Mouse (Mus musculus) forebrain, embryonic 13.5 days (tissue): ENCODE results near the gene Chek2. TPM values are rescaled to one million over a fixed set of nuclear protein-coding genes. Genes with fewer than 3 reads are reported as not detected.
"Not testable (repeated sequence)": the region's sequence is repeated elsewhere in the genome, so short reads cannot be mapped to it uniquely, and the experiment has no call there.

Source experiments
- ATAC-seq: fragments of 200-750 bp; cut with Nextera tagmentation; 2 replicates; pipeline ENCODE4 v1.8.0; 2017
- H3K27ac ChIP-seq: fragments of 300-500 bp; sonication (generic); 2 replicates; pipeline ENCODE4 v1.5.1; 2015; ENCODE audit warnings: inconsistent platforms, mild to moderate bottlenecking, moderate library complexity
- H3K27me3 ChIP-seq: fragments of 300-500 bp; sonication (generic); 2 replicates; pipeline ENCODE4 v1.6.1; 2015; ENCODE audit warnings: mild to moderate bottlenecking, inconsistent platforms
- H3K36me3 ChIP-seq: fragments of 300-500 bp; sonication (generic); 2 replicates; pipeline ENCODE4 v1.6.1; 2015; ENCODE audit warnings: mild to moderate bottlenecking, inconsistent platforms; ENCODE audit not compliant: poor library complexity, severe bottlenecking
- H3K4me1 ChIP-seq: fragments of 300-500 bp; sonication (generic); 2 replicates; pipeline ENCODE4 v1.6.1; 2015; ENCODE audit warnings: inconsistent platforms
- H3K4me2 ChIP-seq: fragments of 300-500 bp; sonication (generic); 2 replicates; pipeline ENCODE4 v1.6.1; 2015; ENCODE audit warnings: inconsistent platforms, mild to moderate bottlenecking, moderate library complexity
- H3K4me3 ChIP-seq: fragments of 300-500 bp; sonication (generic); 2 replicates; pipeline ENCODE4 v1.5.1; 2015; ENCODE audit warnings: mild to moderate bottlenecking, inconsistent platforms
- H3K9ac ChIP-seq: fragments of 300-500 bp; sonication (generic); 2 replicates; pipeline ENCODE4 v1.6.1; 2015; ENCODE audit warnings: mild to moderate bottlenecking, inconsistent platforms
- H3K9me3 ChIP-seq: fragments of 300-500 bp; sonication (generic); replicated peaks from 2 replicates; pipeline ENCODE4 v1.6.1; 2016; ENCODE audit warnings: inconsistent platforms
- WGBS: fragments of 180-500 bp; shearing (Covaris S2); methylation state at CpG from one replicate; pipeline ENCODE4 v1.1.7; 2015; 5-methylcytosine and 5-hydroxymethylcytosine counted together
- polyA plus RNA-seq: library from polyadenylated mRNA; unstranded; fragments of >200 nt; fragmentation: Nextera tagmentation; extraction: Ambion mirVana; gene quantifications from 2 replicates; pipeline ENCODE4 v1.2.1, GENCODE M21; 2015

The Chek2 gene
- polyA plus RNA-seq, 1 experiment from 2014 or later = 25.9 TPM

- peaks cover 21% of the 10 kb centered on the region for H3K4me1 ChIP-seq
- H3K9me3 ChIP-seq = no peaks in the 10 kb centered on the region; the same call in 1 of the 2 replicates
- WGBS = 93% methylated on average over 14 of the region's 14 CpGs
- H3K9ac ChIP-seq = no peak overlapping the region
- no peak for ATAC-seq
- H3K36me3 ChIP-seq = peaks cover 32% of the 10 kb centered on the region
- H3K27me3 ChIP-seq = no peaks in the 10 kb centered on the region
- no peak overlapping the region for H3K4me3 ChIP-seq
- peak overlapping the region; percentile 83 for H3K4me2 ChIP-seq
- no peak overlapping the region for H3K27ac ChIP-seq
These were observed 1.5 kb downstream of the Chek2 start for GRCm38 (mm10) chr5:110841046-110841862.

GRCm38 (mm10) chr5:110852990-110853389, 13.2 kb downstream of the Chek2 start:
- Histone ChIP-seq H3K36me3 (peaks cover 50% of the 10 kb centered on the region), H3K27ac (no peak overlapping the region), H3K4me1 (no peaks in the 10 kb centered on the region), H3K9me3 (no peaks in the 10 kb centered on the region), H3K4me3 (no peak overlapping the region), H3K9ac (no peak overlapping the region), H3K27me3 (no peaks in the 10 kb centered on the region), H3K4me2 (no peak overlapping the region)
- WGBS = 100% methylated on average over 1 of the region's 1 CpGs
- no peak for ATAC-seq

GRCm38 (mm10) chr5:110857091-110857490, 17.3 kb downstream of the Chek2 start:
- WGBS = 91% methylated on average over 5 of the region's 5 CpGs
- no peaks in the 10 kb centered on the region for H3K27me3 ChIP-seq
- no peak overlapping the region for H3K27ac ChIP-seq
- no peak for ATAC-seq
- H3K4me1 ChIP-seq = no peaks in the 10 kb centered on the region
- H3K4me2 ChIP-seq = no peak overlapping the region
- H3K9ac ChIP-seq = no peak overlapping the region
- H3K36me3 ChIP-seq = peaks cover 41% of the 10 kb centered on the region
- no peaks in the 10 kb centered on the region for H3K9me3 ChIP-seq
- no peak overlapping the region for H3K4me3 ChIP-seq

- Histone ChIP-seq H3K27ac (peak overlapping the region; percentile 64), H3K4me2 (no peak overlapping the region), H3K27me3 (no peaks in the 10 kb centered on the region), H3K4me3 (no peak overlapping the region), H3K9me3 (no peaks in the 10 kb centered on the region), H3K36me3 (peaks cover 45% of the 10 kb centered on the region), H3K4me1 (no peaks in the 10 kb centered on the region), H3K9ac (no peak overlapping the region)
- peak; percentile 65; the same call in 1 of the 2 replicates for ATAC-seq
- 55% methylated on average over 13 of the region's 13 CpGs for WGBS
These were observed 19.4 kb downstream of the Chek2 start for GRCm38 (mm10) chr5:110859013-110859650.

GRCm38 (mm10) chr5:110860445-110860844, 20.7 kb downstream of the Chek2 start:
- Histone ChIP-seq H3K27ac (no peak overlapping the region), H3K36me3 (peaks cover 43% of the 10 kb centered on the region), H3K4me1 (no peaks in the 10 kb centered on the region), H3K9me3 (no peaks in the 10 kb centered on the region), H3K4me3 (no peak overlapping the region), H3K9ac (no peak overlapping the region), H3K27me3 (no peaks in the 10 kb centered on the region), H3K4me2 (no peak overlapping the region)
- ATAC-seq = no peak
- WGBS = 90% methylated on average over 5 of the region's 5 CpGs

GRCm38 (mm10) chr5:110868460-110868859, 28.7 kb downstream of the Chek2 start:
- Histone ChIP-seq H3K4me1 (peaks cover 36% of the 10 kb centered on the region), H3K27ac (peak overlapping the region; percentile 59), H3K4me2 (no peak overlapping the region), H3K4me3 (no peak overlapping the region), H3K9ac (peak overlapping the region; percentile 26; the same call in 1 of the 2 replicates), H3K9me3 (no peaks in the 10 kb centered on the region), H3K27me3 (no peaks in the 10 kb centered on the region), H3K36me3 (peaks cover 33% of the 10 kb centered on the region)
- ATAC-seq = no peak
- 40% methylated on average over 4 of the region's 4 CpGs for WGBS

- peaks cover 27% of the 10 kb centered on the region for H3K36me3 ChIP-seq
- peak overlapping the region; percentile 59; the same call in 1 of the 2 replicates for H3K27ac ChIP-seq
- no peaks in the 10 kb centered on the region for H3K9me3 ChIP-seq
- H3K9ac ChIP-seq = no peak overlapping the region
- H3K4me3 ChIP-seq = no peak overlapping the region
- no peak for ATAC-seq
- peaks cover 42% of the 10 kb centered on the region for H3K4me1 ChIP-seq
- WGBS = 11% methylated on average over 8 of the region's 8 CpGs
- no peak overlapping the region for H3K4me2 ChIP-seq
- H3K27me3 ChIP-seq = no peaks in the 10 kb centered on the region
These were observed 29.5 kb downstream of the Chek2 start for GRCm38 (mm10) chr5:110869242-110869669.

DNA sequence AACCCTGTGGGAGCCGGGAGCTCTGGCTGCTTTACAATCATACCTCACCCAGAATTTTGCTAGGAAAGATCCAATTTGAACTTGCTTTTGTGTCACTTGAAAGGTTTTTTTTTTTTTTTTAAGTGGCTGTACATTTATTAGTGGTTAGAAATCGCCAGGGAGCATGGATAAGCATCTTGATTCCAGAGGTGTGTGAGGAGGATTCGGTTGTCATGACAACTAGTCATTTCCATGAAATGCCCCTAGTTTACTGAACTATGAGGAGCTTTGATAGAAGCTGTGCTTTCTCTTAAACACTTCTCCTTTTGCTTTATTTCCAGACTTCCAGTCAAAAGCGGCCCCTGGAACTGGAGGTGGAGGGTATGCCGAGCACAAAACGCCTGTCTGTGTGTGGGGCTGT, 33.4 kb downstream of the Chek2 start:
- H3K36me3 ChIP-seq = peaks cover 17% of the 10 kb centered on the region
- H3K9me3 ChIP-seq = no peaks in the 10 kb centered on the region
- ATAC-seq = peak; percentile 53; the same call in 1 of the 2 replicates
- no peak overlapping the region for H3K4me3 ChIP-seq
- H3K9ac ChIP-seq = no peak overlapping the region
- H3K4me1 ChIP-seq = peaks cover 61% of the 10 kb centered on the region
- 38% methylated on average over 6 of the region's 6 CpGs for WGBS
- 0 out of 2 replicates have a peak overlapping the region, but pooled peaks have one; percentile 6 for H3K27ac ChIP-seq
- H3K27me3 ChIP-seq = no peaks in the 10 kb centered on the region
- H3K4me2 ChIP-seq = no peak overlapping the region

- Histone ChIP-seq H3K4me2 (no peak overlapping the region), H3K9ac (no peak overlapping the region), H3K4me3 (no peak overlapping the region), H3K27ac (no peak overlapping the region), H3K27me3 (no peaks in the 10 kb centered on the region), H3K9me3 (no peaks in the 10 kb centered on the region), H3K4me1 (peaks cover 48% of the 10 kb centered on the region), H3K36me3 (peaks cover 17% of the 10 kb centered on the region)
- ATAC-seq = no peak
These were observed 34.9 kb downstream of the Chek2 start for GRCm38 (mm10) chr5:110874711-110875110.

GRCm38 (mm10) chr5:110875286-110875685, 35.5 kb downstream of the Chek2 start:
- Histone ChIP-seq H3K9me3 (no peaks in the 10 kb centered on the region), H3K4me1 (peaks cover 44% of the 10 kb centered on the region), H3K9ac (no peak overlapping the region), H3K27ac (no peak overlapping the region), H3K36me3 (peaks cover 12% of the 10 kb centered on the region), H3K27me3 (no peaks in the 10 kb centered on the region), H3K4me2 (no peak overlapping the region), H3K4me3 (no peak overlapping the region)
- ATAC-seq = no peak
- WGBS = 100% methylated on average over 1 of the region's 1 CpGs

DNA sequence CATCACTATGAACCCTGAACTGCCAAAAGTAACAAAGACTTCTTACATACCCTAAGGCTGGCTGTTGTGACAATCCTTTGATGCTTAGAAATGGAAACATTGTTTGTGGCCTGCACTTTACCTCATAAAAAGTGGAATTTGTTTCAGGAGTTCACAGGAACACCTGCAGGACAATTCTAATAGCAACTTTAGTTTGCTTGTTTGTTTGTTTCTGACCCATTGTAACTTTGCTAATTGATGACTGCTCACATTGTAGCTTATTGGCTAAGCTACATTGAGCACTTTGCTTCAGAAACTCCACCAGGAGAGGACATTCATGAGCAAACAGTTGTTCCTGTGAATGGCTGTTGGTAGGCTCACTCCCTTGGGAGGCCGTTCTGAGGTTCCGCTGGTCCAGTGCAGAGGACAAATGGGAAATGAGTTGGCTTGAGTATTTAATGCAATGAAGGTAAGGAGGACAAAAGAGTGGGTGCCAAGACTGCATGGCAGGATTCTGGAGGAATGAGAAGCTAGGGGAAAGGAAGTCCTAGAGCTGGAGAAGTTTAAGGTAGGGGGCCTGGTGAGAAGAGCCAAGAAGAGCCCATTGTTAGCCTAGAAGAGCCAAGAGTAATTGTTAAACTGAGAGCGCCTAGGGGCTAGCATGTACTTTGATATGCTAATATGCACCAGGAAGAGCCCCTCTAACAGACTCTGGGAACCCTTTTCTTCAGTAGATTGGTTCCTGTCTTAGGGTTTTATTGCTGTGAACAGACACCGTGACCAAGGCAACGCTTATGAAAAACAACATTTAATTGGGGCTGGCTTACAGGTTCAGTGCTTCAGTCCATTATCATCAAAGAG, 38.1 kb downstream of the Chek2 start:
- Histone ChIP-seq H3K9me3 (no peaks in the 10 kb centered on the region), H3K4me1 (peaks cover 40% of the 10 kb centered on the region), H3K9ac (no peak overlapping the region), H3K27me3 (no peaks in the 10 kb centered on the region), H3K27ac (no peak overlapping the region; the same call in 1 of the 2 replicates), H3K4me2 (no peak overlapping the region), H3K36me3 (peaks cover 4% of the 10 kb centered on the region; the same call in 1 of the 2 replicates), H3K4me3 (no peak overlapping the region)
- ATAC-seq = no peak
- WGBS = 61% methylated on average over 5 of the region's 5 CpGs

DNA sequence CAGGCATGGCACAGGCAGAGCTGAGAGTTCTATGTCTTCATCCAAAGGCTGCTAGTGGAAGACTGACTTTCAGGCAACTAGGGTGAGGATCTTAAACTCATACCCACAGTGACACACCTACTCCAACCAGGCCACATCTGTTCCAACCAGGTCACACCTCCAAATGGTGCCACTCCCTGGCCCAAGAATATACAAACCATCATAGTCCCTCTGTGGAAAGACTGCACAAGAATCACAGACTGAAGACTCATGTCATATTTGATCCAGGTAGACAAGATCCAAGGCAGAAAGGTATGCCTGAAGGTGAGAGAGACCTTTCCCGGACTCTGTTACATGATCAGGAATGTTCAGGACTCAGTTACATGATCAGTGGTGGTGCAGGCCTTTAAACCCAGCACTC, 38.7 kb downstream of the Chek2 start:
- not testable (repeated sequence) for H3K9ac ChIP-seq, ATAC-seq, H3K9me3 ChIP-seq, H3K27ac ChIP-seq, H3K4me2 ChIP-seq, H3K36me3 ChIP-seq, H3K27me3 ChIP-seq, H3K4me3 ChIP-seq
- 89% methylated on average over 1 of the region's 1 CpGs for WGBS
- H3K4me1 ChIP-seq = peaks cover 34% of the 10 kb centered on the region
